Mouse (Mus musculus): ENCODE measurements at regions not wholly inside any gene's neighbourhood (a gene's known extent, or its start where the extent isn't known, plus 50 kb on each side); places are given as distances from the start of the nearest gene placed in this dataset.

- Histone ChIP-seq H3K4me1 (no peaks in the 10 kb centered on the region), H3K36me3 (no peaks in the 10 kb centered on the region), H3K27ac (no peak overlapping the region), H3K9ac (no peak overlapping the region), H3K27me3 (replicated peaks) (no peaks in the 10 kb centered on the region), H3K9me3 (no peaks in the 10 kb centered on the region), H3K4me3 (no peak overlapping the region), H3K4me2 (replicated peaks) (no peak overlapping the region)
- ATAC-seq (ENCODE audit: low FRiP score, low read depth) = no peak
- 91% methylated on average over 3 of the region's 3 CpGs for WGBS
These were observed 70.0 kb downstream of the 1190002N15Rik start for GRCm38 (mm10) chr9:94467846-94468245.

- Histone ChIP-seq H3K9me3 (no peaks in the 10 kb centered on the region), H3K4me3 (no peak overlapping the region), H3K9ac (no peak overlapping the region), H3K27me3 (replicated peaks) (no peaks in the 10 kb centered on the region), H3K4me2 (replicated peaks) (no peak overlapping the region), H3K4me1 (no peaks in the 10 kb centered on the region), H3K27ac (no peak overlapping the region), H3K36me3 (no peaks in the 10 kb centered on the region)
- ATAC-seq (ENCODE audit: low FRiP score, low read depth) = no peak
- WGBS = 45% methylated on average over 6 of the region's 6 CpGs
These were observed 81.8 kb downstream of the 1190002N15Rik start for GRCm38 (mm10) chr9:94456085-94456531.

- no peak overlapping the region for H3K27ac ChIP-seq
- 71% methylated on average over 7 of the region's 7 CpGs for WGBS
- H3K27me3 ChIP-seq (replicated peaks) = no peaks in the 10 kb centered on the region
- H3K4me1 ChIP-seq = no peaks in the 10 kb centered on the region
- no peak overlapping the region for H3K4me3 ChIP-seq
- H3K4me2 ChIP-seq (replicated peaks) = no peak overlapping the region
- no peak for ATAC-seq (ENCODE audit: low FRiP score, low read depth)
- H3K9me3 ChIP-seq = no peaks in the 10 kb centered on the region
- H3K36me3 ChIP-seq = no peaks in the 10 kb centered on the region
- no peak overlapping the region for H3K9ac ChIP-seq
These were observed 82.4 kb downstream of the 1190002N15Rik start for GRCm38 (mm10) chr9:94455466-94455865.

GRCm38 (mm10) chr9:94449911-94450310 is 88.0 kb downstream of the 1190002N15Rik start:
- no peak overlapping the region for H3K9ac ChIP-seq
- 75% methylated on average over 8 of the region's 8 CpGs for WGBS
- no peak overlapping the region for H3K4me2 ChIP-seq (replicated peaks)
- no peaks in the 10 kb centered on the region for H3K36me3 ChIP-seq
- no peaks in the 10 kb centered on the region for H3K9me3 ChIP-seq
- H3K27ac ChIP-seq = no peak overlapping the region
- H3K4me3 ChIP-seq = no peak overlapping the region
- H3K4me1 ChIP-seq = no peaks in the 10 kb centered on the region
- ATAC-seq (ENCODE audit: low FRiP score, low read depth) = no peak
- H3K27me3 ChIP-seq (replicated peaks) = no peaks in the 10 kb centered on the region

- 82% methylated on average over 8 of the region's 8 CpGs for WGBS
- no peaks in the 10 kb centered on the region for H3K4me1 ChIP-seq
- H3K9ac ChIP-seq = no peak overlapping the region
These were observed 91.6 kb downstream of the 1190002N15Rik start for GRCm38 (mm10) chr9:94446182-94446763.

GRCm38 (mm10) chr9:94444140-94444789 is 93.6 kb downstream of the 1190002N15Rik start:
- no peak for ATAC-seq (ENCODE audit: low FRiP score, low read depth)
- WGBS = 70% methylated on average over 5 of the region's 5 CpGs
- H3K36me3 ChIP-seq = no peaks in the 10 kb centered on the region
- H3K4me1 ChIP-seq = no peaks in the 10 kb centered on the region
- H3K9ac ChIP-seq = no peak overlapping the region
- no peak overlapping the region for H3K4me3 ChIP-seq
- no peaks in the 10 kb centered on the region for H3K9me3 ChIP-seq
- no peak overlapping the region for H3K27ac ChIP-seq
- H3K4me2 ChIP-seq (replicated peaks) = no peak overlapping the region
- no peaks in the 10 kb centered on the region for H3K27me3 ChIP-seq (replicated peaks)

More at GRCm38 (mm10) chr9:94446182-94446763, 91.6 kb downstream of the 1190002N15Rik start:
- no peak for ATAC-seq (ENCODE audit: low FRiP score, low read depth)
- H3K9me3 ChIP-seq = no peaks in the 10 kb centered on the region
- no peak overlapping the region for H3K4me3 ChIP-seq
- no peaks in the 10 kb centered on the region for H3K27me3 ChIP-seq (replicated peaks)
- no peak overlapping the region for H3K4me2 ChIP-seq (replicated peaks)
- no peak overlapping the region for H3K27ac ChIP-seq
- no peaks in the 10 kb centered on the region for H3K36me3 ChIP-seq

- ATAC-seq (ENCODE audit: low FRiP score, low read depth) = no peak
- WGBS = 86% methylated on average over 4 of the region's 4 CpGs
- Histone ChIP-seq H3K36me3 (no peaks in the 10 kb centered on the region), H3K27me3 (replicated peaks) (no peaks in the 10 kb centered on the region), H3K4me1 (no peaks in the 10 kb centered on the region), H3K9ac (no peak overlapping the region), H3K4me3 (no peak overlapping the region), H3K4me2 (replicated peaks) (no peak overlapping the region), H3K9me3 (no peaks in the 10 kb centered on the region), H3K27ac (no peak overlapping the region)
These were observed 96.5 kb downstream of the 1190002N15Rik start for GRCm38 (mm10) chr9:94441393-94441792.

- ATAC-seq (ENCODE audit: low FRiP score, low read depth) = no peak
- Histone ChIP-seq H3K4me1 (no peaks in the 10 kb centered on the region), H3K9ac (no peak overlapping the region), H3K27me3 (replicated peaks) (no peaks in the 10 kb centered on the region), H3K9me3 (no peaks in the 10 kb centered on the region), H3K4me3 (no peak overlapping the region), H3K4me2 (replicated peaks) (no peak overlapping the region), H3K36me3 (no peaks in the 10 kb centered on the region), H3K27ac (no peak overlapping the region)
These were observed 104.4 kb downstream of the 1190002N15Rik start for GRCm38 (mm10) chr9:94433468-94433867.

GRCm38 (mm10) chr9:94432144-94432747 is 105.6 kb downstream of the 1190002N15Rik start:
- H3K4me2 ChIP-seq (replicated peaks) = no peak overlapping the region
- H3K27ac ChIP-seq = no peak overlapping the region
- H3K9me3 ChIP-seq = no peaks in the 10 kb centered on the region
- H3K36me3 ChIP-seq = no peaks in the 10 kb centered on the region
- H3K27me3 ChIP-seq (replicated peaks) = no peaks in the 10 kb centered on the region
- WGBS = 94% methylated on average over 3 of the region's 3 CpGs
- no peak overlapping the region for H3K9ac ChIP-seq
- no peak for ATAC-seq (ENCODE audit: low FRiP score, low read depth)
- H3K4me3 ChIP-seq = no peak overlapping the region
- no peaks in the 10 kb centered on the region for H3K4me1 ChIP-seq

GRCm38 (mm10) chr9:94431540-94431939 is 106.3 kb downstream of the 1190002N15Rik start:
- Histone ChIP-seq H3K27ac (no peak overlapping the region), H3K9ac (no peak overlapping the region), H3K36me3 (no peaks in the 10 kb centered on the region), H3K4me3 (no peak overlapping the region), H3K27me3 (replicated peaks) (no peaks in the 10 kb centered on the region), H3K4me2 (replicated peaks) (no peak overlapping the region), H3K4me1 (no peaks in the 10 kb centered on the region), H3K9me3 (no peaks in the 10 kb centered on the region)
- no peak for ATAC-seq (ENCODE audit: low FRiP score, low read depth)
- 99% methylated on average over 3 of the region's 3 CpGs for WGBS

- no peak overlapping the region for H3K4me2 ChIP-seq (replicated peaks)
- no peak overlapping the region for H3K9ac ChIP-seq
- no peak overlapping the region for H3K4me3 ChIP-seq
- WGBS = 85% methylated on average over 6 of the region's 6 CpGs
- no peaks in the 10 kb centered on the region for H3K36me3 ChIP-seq
- H3K27me3 ChIP-seq (replicated peaks) = no peaks in the 10 kb centered on the region
- H3K4me1 ChIP-seq = no peaks in the 10 kb centered on the region
- ATAC-seq (ENCODE audit: low FRiP score, low read depth) = no peak
- no peaks in the 10 kb centered on the region for H3K9me3 ChIP-seq
- H3K27ac ChIP-seq = no peak overlapping the region
These were observed 106.9 kb downstream of the 1190002N15Rik start for GRCm38 (mm10) chr9:94430996-94431395.

- H3K9me3 ChIP-seq = no peaks in the 10 kb centered on the region
- ATAC-seq (ENCODE audit: low FRiP score, low read depth) = no peak
- H3K36me3 ChIP-seq = no peaks in the 10 kb centered on the region
- no peak overlapping the region for H3K9ac ChIP-seq
- no peak overlapping the region for H3K27ac ChIP-seq
- H3K4me1 ChIP-seq = no peaks in the 10 kb centered on the region
- no peaks in the 10 kb centered on the region for H3K27me3 ChIP-seq (replicated peaks)
- H3K4me2 ChIP-seq (replicated peaks) = no peak overlapping the region
- no peak overlapping the region for H3K4me3 ChIP-seq
- 83% methylated on average over 5 of the region's 5 CpGs for WGBS
These were observed 111.1 kb downstream of the 1190002N15Rik start for GRCm38 (mm10) chr9:94426740-94427139.

- Histone ChIP-seq H3K36me3 (no peaks in the 10 kb centered on the region), H3K9me3 (no peaks in the 10 kb centered on the region), H3K4me3 (no peak overlapping the region), H3K4me1 (no peaks in the 10 kb centered on the region), H3K27me3 (replicated peaks) (no peaks in the 10 kb centered on the region), H3K4me2 (replicated peaks) (no peak overlapping the region), H3K27ac (no peak overlapping the region), H3K9ac (no peak overlapping the region)
- ATAC-seq (ENCODE audit: low FRiP score, low read depth) = no peak
- 47% methylated on average over 6 of the region's 6 CpGs for WGBS
These were observed 112.1 kb downstream of the 1190002N15Rik start for GRCm38 (mm10) chr9:94425804-94426203.
